Mouse (Mus musculus): Measurements from ENCODE around the gene Hist1h3e.
"Not testable (repeated sequence)": the region's sequence is repeated elsewhere in the genome, so short reads cannot be mapped to it uniquely, and the experiment has no call there.

Hist1h3e gene

GRCm38 (mm10) chr13:23561883-23562659, at the start of gene Hist1h3e:
Gene Hist1h3e, minus strand, starts transcription at chr13:23562369.
- peak; percentile 96 to 97 for DNase-seq

GRCm38 (mm10) chr13:23611638-23612037, 49.5 kb upstream of the Hist1h3e start:
- no peak for DNase-seq

DNA sequence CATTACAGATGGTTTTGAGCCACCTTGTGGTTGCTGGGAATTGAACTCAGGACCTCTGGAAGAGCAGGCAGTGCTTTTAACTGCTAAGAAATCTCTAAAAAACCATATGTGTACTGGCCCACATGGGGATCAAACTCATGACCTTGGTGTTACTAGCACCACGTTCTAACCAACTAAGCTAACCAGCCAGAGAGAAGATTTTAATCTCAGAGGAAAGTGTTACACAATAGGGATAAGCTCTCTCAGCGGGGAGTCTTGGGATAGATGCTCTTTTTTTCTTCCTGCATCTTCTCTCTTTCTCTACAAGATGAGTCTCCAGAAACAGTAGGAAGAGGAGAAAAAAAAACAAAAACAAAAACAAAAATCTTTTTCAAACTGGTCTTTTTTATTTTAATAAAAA, 48.2 kb upstream of the Hist1h3e start:
- no peak for DNase-seq

DNA sequence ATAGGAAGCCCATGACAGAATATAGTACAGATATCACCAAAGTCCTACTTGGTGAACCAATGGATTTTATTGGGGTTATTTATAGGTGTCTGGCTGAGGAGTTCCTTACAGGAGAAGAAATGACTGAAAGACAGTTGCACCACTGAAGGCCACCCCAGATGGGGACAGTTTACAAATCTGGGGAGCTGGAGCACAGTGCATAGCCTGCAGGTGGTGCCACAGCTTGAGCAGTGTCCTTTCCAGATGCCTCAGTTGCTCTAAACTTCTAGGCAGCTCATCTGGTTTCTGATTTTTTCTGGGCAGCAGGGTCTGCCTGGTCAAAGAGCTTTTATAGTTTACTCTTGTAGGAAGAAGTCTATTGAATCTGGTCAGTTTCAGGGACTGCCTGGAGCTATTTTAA, 47.7 kb upstream of the Hist1h3e start:
- DNase-seq = no peak

GRCm38 (mm10) chr13:23609209-23609608, 47.0 kb upstream of the Hist1h3e start:
- DNase-seq = no peak

- no peak for DNase-seq
Measured at GRCm38 (mm10) chr13:23605052-23605451, 42.9 kb upstream of the Hist1h3e start.

DNA sequence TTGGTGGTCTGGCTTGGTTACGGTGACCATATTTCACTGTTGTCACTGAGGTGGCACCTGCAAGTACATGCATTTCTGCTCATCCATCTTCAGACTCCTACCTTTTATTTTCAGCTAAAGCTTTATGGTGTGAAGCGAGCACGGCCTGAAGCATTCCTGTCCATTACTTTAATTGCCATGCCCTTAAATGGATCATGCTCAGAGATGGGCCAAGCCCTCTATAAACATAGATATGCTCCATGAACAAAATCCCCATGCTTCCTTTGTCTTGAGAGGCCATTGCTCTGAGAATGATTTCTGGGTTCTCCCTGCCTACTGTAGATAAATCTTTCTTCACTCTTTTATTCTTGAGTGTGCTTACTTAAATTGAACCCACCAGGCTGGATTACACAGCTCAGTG, 42.3 kb upstream of the Hist1h3e start:
- no peak for DNase-seq

DNA sequence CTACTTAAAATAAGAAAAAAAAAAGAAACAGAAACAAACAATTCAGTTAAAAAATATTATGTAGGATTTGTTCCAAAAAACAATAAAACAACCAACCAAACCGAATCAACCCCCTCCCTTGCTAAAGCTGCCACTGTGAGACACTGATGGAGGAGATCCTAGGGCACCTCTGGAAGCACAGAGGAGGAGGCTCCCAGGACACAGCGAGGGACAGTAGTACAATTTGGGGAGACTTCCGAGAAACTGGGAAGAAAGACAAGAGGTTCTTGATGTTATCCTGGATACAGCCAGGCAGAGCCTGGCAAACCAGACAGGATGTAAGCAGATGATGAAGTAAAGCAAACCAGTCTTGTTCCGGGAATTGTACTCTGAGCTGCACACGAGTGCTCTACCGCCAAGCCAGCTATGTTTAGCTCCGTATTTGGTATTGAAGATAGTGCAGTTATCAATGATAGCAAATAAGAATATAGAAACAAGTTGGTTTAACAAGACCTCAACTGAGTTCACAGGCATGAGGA, 41.1 kb upstream of the Hist1h3e start:
- no peak for DNase-seq

- DNase-seq = peak; percentile 86 to 88
Measured at GRCm38 (mm10) chr13:23597957-23598356, 35.8 kb upstream of the Hist1h3e start.

- no peak for DNase-seq
Measured at GRCm38 (mm10) chr13:23595622-23596372, 33.6 kb upstream of the Hist1h3e start.

DNA sequence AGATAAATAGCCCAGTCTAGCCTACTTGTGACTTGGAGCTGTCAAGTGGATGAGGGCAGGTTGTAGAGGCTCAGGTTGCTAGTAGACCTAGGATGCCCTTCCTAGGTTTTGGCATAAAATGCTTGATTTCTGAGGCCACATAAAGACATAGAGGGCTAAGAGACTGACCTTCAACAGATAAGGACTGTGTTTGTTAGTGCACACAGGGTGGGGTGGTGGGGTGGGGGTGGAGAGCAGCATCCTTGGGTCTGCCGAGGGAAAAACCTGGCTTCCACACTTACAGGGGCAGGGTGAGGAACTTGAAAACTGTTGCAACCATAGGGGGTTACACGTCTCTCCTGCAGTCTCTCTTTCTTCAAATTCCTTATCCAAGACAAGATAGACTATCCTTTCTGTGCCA, 33.0 kb upstream of the Hist1h3e start:
- DNase-seq = no peak

DNA sequence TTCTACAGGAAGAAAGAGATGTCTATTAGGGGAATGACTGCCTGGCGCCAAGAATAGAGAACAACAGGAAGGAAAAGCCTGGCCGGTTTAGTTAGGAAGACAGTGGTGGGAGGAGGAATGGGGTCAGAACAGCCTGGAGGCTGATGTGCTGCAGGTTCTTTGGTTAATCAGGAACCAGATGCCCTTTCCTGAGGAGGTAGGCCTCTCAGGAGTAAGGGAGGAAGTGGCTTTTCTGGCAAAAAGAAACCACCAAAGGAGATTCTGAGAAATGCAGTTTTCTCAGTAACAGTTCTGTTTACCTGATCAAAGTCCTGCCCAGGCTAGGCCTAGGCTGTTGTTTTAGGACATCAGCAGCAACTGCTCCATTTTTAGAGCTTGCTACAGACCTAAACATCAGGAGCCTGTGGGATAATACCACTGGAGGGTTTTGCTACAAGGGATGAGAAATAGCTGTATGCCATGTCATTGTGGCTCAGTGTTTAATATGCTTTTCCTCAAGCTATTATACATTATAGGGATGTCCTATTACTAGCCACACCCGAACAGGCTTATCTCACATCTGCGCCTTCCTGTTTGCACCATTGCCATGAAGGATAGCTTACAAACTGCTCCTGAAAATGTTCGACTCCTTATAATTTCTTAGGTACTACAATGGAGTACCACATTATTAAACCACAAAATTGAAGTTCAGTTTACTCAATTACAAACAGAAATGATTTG, 31.0 kb upstream of the Hist1h3e start:
- no peak for DNase-seq

DNA sequence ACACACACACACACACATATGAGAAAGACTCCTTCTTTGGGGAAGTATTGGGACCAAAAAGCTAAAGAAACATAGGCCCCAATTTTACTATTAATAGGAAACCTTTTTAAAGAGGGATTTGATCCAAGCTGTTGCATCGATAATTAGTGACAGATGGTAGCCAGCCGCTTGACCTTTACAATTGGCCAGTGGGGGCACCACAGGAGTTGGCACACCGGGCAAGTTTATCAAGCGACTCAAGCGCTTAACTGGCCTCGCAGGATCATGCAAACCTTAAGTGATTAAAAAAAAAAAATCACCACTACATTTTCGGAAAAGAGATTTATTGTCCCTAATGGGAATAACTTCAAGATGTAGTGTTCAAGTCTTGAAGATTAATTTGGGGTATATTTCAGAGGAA, 30.4 kb upstream of the Hist1h3e start:
- peak; percentile 80 to 84 for DNase-seq

- not testable (repeated sequence) for DNase-seq
Measured at GRCm38 (mm10) chr13:23591886-23592285, 29.7 kb upstream of the Hist1h3e start.

DNA sequence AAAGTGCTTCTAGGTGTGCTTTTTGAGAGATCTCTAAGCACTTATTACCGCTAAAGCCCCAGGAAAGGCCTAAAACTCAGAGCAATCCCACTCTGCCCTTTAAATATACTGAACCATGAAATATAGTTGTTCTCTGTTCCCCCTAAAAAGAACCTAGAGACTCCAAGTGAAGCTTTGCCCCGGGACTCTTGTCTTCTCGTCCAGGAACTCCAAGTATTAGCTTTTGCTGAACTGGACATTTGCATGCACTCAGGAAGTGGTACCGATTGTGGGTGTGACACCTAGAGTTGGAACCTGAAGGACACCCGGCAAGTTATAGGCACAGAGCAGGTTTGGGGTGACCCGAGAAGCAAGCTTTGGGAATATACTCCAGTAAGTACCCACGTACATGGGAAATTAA, 29.0 kb upstream of the Hist1h3e start:
- no peak for DNase-seq

GRCm38 (mm10) chr13:23586940-23587225, 24.7 kb upstream of the Hist1h3e start:
- DNase-seq = no peak

- DNase-seq = peak in 1 of 2 experiments; percentile 23
Measured at GRCm38 (mm10) chr13:23586099-23586939, 24.1 kb upstream of the Hist1h3e start.

DNA sequence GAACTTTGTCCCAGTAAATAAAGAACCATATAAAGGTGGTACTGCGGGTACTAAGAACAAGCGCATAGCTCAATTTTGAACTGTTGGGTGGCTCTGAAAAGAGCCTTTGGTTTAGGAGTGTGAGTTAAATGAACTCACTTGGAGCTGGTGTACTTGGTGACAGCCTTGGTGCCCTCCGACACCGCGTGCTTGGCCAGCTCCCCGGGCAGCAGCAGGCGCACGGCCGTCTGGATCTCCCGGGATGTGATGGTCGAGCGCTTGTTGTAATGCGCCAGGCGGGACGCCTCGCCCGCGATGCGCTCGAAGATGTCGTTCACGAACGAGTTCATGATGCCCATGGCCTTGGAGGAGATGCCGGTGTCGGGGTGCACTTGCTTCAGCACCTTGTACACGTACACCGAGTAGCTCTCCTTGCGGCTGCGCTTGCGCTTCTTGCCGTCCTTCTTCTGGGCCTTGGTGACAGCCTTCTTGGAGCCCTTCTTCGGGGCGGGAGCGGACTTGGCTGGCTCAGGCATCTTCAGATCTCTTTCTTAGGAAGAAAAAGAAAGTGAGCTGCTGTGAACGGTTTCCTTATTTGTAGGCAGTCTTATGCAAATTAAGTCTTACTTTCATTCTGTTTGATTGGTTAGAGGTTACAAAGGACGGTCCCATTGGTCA, 23.4 kb upstream of the Hist1h3e start:
- peak; percentile 68 to 78 for DNase-seq

- DNase-seq = peak; percentile 63 to 72
Measured at GRCm38 (mm10) chr13:23585029-23585441, 22.9 kb upstream of the Hist1h3e start.

DNA sequence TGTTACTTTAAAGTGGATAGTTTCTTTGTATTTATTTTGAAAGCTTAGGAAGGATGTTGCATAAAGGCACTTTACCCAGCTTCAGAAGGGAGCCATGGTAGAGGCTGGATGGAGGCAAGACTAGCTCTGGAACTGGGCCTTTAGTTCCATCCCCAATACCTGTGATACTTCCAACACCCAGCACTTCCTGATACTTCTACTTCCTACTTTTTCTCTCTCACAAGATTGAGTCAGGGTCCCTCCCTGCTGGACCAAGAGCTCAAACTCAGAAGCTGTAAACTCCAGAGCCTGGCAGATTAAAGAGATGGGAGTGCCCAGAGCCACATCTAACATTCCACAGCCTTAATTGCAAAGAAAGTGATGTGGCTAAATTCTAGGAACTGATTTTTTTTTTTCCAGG, 22.2 kb upstream of the Hist1h3e start:
- no peak for DNase-seq

- no peak for DNase-seq
Measured at GRCm38 (mm10) chr13:23583387-23584068, 21.4 kb upstream of the Hist1h3e start.

All from cerebellum, postnatal 10 days (tissue).